Mouse (Mus musculus): ENCODE data around the gene Shprh.
"Not testable (repeated sequence)": the region's sequence is repeated elsewhere in the genome, so short reads cannot be mapped to it uniquely, and the experiment has no call there.

Gene Shprh

DNA sequence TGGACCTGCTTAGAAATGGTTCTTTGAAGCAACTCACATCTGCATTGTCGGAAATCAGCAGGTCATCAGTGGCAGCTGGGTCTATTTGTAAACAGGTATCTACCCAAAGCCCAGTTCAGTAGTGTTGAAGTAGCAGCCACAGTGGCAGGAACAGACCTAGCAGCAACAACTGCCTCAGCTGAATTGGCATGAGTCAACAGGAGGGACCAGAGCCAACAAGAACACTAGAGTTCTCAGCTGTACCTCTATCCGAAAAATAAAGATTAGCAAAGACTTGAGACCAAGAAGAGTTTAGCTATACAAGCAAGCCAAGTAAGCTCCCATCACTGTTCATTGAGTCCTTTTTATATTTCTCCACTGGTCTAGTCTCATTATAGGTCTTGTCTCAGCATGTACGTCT lies 99.0 kb downstream of the Shprh start:
- DNase-seq (ENCODE audit: low read depth, low spot score) = no peak

DNA sequence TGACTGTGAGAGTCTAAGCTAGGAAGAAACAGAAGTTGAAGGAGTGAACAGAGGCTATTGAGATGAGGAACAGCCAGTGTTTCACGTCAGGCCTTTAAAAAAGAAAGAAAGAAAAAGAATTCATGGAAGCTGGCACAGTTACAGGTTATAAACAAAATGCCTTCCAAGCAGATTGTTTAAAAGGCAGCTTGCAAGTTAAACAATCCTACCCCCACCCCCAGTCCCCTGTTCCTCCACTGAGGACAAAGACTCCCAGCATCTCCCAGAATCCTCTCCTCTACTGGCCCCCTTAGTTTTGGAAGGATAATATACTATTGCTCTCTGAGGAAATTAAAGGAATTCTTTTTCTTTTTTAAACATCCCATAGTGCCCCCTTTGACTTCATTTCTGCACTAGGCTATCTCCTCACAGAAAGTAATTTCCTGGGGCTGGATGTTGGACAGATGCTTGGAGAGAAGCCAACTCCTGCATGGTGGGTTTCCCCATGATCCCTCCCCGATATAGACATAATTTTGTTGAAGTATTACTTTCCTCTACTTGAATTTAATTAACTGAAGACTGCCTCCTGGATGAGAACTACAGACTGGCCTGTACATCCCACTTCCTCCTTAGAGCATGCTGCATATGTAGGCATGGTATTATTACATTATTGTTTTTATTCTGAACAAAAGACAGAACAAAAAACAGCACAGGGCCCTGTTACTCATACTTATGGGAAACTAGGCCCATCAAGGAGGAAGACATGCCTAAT lies 101.2 kb downstream of the Shprh start:
- DNase-seq (ENCODE audit: low read depth, low spot score) = no peak

DNA sequence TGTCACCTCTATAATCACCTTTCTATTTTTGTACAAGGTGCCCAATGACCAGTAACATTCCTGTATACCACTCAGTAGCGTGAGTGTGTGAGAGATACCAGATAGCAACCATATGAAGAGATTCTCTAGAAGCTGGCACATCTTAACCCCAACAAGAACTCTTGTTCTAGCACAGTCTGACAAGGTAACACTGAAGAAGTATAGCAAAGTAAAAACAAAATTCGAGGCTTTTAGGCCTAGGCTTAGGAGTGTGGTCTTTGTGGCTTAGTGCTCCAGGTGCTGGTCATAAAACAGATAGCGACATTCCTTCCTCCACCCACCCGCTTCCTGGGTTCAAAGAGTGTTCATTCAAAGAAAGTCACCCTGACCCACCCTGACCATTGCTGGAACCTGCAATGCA lies 104.4 kb downstream of the Shprh start:
- not testable (repeated sequence) for DNase-seq (ENCODE audit: low read depth, low spot score)

DNA sequence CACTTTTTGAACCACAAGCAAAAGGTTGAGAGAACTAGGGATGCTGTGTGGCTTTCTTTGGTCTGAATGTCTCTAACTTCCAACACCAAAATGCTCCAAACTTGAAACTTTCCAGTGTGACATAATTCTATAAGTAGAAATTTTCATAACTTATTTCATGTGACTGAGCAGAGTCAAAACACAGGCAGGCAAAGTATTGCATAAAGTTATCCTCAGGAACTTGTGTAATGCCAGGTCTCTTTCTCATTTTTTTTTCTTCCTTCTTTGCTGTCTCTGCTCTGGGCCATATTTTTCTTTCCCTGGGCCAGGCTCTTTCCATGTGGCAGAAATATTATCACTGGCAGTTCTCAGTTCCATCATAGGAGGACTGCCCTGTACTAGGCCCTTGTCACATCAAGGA lies 110.9 kb downstream of the Shprh start:
- no peak for DNase-seq (ENCODE audit: low read depth, low spot score)

DNA sequence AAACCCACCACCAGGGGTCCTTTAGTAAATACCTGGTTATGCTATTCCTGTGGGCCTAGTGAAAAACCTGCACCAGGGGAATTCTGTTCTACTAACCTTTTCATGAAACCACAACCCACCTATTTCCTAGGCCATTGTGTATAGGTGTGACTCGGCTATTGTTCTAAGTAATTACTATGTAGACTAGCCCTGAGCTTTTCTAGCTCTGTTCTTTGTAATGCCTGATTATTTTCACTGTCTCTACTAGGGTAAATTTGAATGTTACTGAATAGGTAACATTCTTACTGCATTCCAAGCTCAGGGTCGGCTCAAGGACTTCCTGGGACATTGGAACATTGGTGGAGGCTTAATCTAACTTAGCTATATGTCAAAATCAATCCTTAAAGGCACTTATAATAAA lies 113.1 kb downstream of the Shprh start:
- DNase-seq (ENCODE audit: low read depth, low spot score) = peak; percentile 75

DNA sequence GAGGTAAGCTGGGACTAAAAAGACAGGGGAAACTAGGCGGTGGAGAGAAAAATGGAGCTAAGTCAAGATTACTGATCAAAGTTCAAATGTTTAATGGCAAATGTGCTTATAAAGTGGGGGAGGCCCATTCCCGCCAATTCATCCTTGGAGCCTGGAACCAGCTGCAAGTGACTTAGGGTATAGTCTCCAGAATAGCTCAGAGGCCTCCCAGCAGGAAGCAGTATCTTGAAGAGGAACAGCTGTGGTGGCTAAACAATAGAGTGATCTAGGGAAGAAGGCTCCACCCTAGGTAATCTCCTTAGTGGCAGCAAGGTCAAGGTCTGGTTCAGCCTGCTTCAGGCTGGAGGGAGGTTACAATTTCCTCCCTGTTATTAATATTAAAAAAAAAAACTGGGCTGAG lies 114.6 kb downstream of the Shprh start:
- DNase-seq (ENCODE audit: low read depth, low spot score) = peak; percentile 91
